Mouse (Mus musculus) gastrocnemius, adult 2 months (tissue): Measurements from ENCODE around the gene Rhot2. TPM values are rescaled to one million over a fixed set of nuclear protein-coding genes. Genes with fewer than 3 reads are reported as not detected.

ENCODE experiments used
- DNase-seq: peaks from one replicate; pipeline ENCODE4 v3.0.0; 2022
- H3K27ac ChIP-seq: fragments of 200-600 bp; 2 replicates; pipeline ENCODE4 v1.8.1; 2022; ENCODE audit warnings: mild to moderate bottlenecking
- H3K4me3 ChIP-seq: fragments of 200-600 bp; 2 replicates; pipeline ENCODE4 v1.8.1; 2022; ENCODE audit warnings: mild to moderate bottlenecking, moderate library complexity
- CTCF ChIP-seq: fragments of 200-600 bp; IDR thresholded peaks from 2 replicates; pipeline ENCODE4 v1.8.1; 2022; ENCODE audit warnings: antibody characterized with exemption, mild to moderate bottlenecking, moderate library complexity
- intact Hi-C: fragments of 180-260 bp; cut with DNase I; formaldehyde crosslinking; loops from one replicate; pipeline ENCODE4 v1.15.1; 2025
- total RNA-seq, 2 experiments: library from RNA; stranded (reverse); gene quantifications; 2 replicates each; pipeline ENCODE4 v1.2.3; 2021

Rhot2 gene
- total RNA-seq, 2 experiments from 2014 or later = 58.1 to 89.3 TPM

DNA sequence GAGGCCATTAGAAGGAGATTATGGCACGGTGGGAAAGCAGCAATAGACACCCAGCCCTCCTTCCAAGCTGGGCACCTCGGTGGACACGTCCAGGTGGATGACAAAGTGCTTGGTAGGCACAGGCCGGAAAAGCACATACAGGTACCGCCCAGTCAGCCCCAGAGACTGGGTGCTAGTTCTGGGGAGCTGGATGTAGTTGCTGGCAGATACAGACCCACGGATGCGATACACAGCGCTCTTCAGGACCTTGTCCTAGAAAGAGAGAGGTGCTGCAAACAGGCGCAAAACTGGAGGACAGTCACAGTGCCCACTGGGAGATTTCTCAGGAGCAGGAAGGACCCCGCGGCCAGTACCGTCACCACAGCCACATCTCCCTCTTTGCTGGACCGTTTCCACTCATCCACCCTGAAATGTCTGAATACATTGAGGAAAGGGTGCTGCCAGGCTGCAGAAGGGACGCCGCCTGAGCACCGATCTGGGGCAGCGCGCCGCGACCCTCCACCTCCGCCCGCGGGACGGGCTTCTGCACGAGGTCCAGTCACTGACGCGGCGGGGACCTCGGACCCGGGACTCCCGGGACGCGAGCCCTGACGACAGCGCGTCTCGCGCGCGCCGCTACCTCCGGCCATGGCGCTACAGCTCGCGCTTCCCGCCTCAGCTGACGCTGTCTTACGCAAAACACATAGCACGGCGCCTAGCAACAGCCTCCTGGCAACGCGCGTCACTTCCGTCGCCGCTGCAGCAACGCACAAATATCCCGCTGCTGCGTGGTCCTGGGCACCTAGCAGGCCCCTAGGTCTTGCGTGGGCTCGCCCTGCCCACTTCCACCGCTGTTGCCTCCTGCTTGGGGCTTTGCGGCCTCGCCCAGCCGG, 16.4 kb upstream of the Rhot2 start, which contains the start of gene Wdr90:
TSS of gene Wdr90 (minus strand) at position 670 of the 872 bp plus-strand sequence.
- peak; percentile 94 for DNase-seq
- Histone ChIP-seq H3K4me3 (peak within 1 kb of the TSS; percentile 93), H3K27ac (peak within 1 kb of the TSS; percentile 94)
- intact Hi-C loops = loop anchor here (2.0 kb wide), 1 partner anchor 16 kb away; the partner anchor contains the start of gene Rhot2
- peak; percentile 37; the same call in 1 of the 2 replicates for TF ChIP-seq CTCF

DNA sequence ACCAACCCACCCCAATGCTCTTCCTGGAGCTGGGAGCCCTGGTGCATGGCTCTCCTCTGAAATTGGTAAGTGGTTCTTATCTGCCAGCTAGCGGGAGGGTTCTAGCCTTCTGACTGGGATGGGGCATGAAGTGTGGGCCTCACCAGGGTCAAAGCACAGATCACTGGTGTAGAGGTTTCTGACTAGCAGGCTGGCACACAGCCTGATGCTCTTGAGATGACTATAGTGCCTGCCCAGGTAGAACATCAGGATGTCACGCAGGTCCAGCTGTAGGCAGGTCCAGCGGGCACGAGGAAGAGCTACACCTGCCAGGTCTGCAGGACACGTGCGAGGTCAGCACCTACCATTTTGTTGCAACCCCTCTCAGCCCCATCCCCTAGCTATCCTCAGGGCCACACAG, 15.6 kb upstream of the Rhot2 start:
- no peak for DNase-seq
- intact Hi-C loops = loop anchor here (2.0 kb wide), 1 partner anchor 15 kb away; the partner anchor contains the start of gene Rhot2
- Histone ChIP-seq H3K27ac (no peak overlapping the region), H3K4me3 (no peak overlapping the region)
- TF ChIP-seq CTCF = no peak

DNA sequence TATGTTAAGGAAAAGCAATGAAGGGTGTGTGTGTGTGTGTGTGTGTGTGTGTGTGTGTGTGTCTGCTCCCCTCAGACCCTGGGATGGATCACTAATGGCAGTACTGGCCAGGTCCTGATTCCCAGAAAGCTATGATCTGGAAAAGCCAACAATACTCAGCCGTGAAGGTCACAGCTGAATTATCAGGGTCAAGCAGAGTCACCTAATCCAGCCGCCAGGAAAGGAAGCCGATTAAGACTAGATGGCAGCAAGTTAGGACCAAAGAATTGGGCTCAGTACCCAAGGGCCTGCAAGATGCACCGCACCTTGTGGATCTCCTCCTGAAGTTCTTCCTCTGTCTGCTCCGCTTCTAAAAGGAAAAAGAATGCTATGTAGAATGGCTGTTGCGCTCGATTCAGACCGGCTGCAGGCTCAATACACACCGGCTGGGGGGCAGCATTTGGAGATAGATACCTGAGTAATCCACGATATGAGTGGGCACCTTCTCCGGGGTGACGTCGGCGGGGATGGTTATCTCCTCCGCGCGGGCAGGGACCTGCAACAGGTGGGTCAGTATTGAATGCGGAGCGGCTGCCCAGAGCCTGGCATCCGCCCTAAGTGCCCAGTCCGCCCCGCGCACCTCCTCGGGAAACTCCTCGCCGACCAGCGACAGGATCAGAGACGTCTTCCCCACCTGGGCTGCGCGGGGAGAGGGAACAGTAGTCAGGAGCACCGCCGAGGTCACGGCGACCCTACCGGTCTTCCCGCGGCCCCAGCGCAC, 835 bp downstream of the Rhot2 start:
- H3K27ac ChIP-seq = peak overlapping the region; percentile 97
- peak overlapping the region; percentile 98 for H3K4me3 ChIP-seq
- TF ChIP-seq CTCF = no peak
- intact Hi-C loops = loop anchor here (2.0 kb wide), 1 partner anchor 17 kb away; the partner anchor contains the start of gene Wdr90
- DNase-seq = no peak

DNA sequence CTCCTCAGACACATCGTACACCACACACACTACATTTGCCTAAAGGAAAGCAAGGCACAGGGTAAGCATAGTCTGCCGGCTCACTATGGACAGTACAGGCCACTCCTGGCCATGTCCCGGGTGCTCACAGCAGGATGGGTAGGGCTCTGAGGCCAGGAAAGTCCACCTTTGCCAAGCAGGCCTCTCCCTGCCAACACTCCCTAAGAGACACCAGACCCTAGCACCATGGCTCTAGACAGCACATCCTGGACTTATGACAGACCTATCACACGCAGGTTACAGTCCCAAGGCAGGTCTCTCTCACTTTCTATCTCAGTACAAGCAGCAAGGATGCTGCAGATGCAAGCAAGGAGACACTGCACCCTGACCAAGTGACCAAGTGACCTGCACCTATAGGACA, 1.5 kb downstream of the Rhot2 start:
- no peak for TF ChIP-seq CTCF
- peak overlapping the region; percentile 97 for H3K27ac ChIP-seq
- intact Hi-C loops = no loop called here
- peak; percentile 38 for DNase-seq
- peak overlapping the region; percentile 98 for H3K4me3 ChIP-seq

DNA sequence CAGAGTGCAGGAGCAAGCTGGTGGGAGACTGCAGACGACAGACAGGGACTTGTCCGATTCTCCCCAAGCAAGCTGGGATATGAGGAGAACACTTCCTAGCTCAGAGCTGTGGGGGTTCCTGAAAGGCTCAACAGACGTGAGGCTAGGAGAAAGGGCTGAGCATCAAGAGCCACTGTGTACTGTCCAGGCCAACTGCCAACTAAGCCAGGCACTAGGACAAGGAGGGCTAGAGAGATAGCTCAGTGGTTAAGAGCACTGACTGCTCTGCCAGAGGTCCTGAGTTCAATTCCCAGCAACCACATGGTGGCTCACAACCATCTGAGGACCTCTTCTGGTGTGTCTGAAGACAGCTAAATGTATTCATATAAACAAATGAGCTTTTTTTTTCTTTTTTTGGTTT, 2.1 kb downstream of the Rhot2 start:
- Histone ChIP-seq H3K4me3 (no peak overlapping the region), H3K27ac (no peak overlapping the region)
- no peak for DNase-seq
- no peak for TF ChIP-seq CTCF
- intact Hi-C loops = no loop called here

DNA sequence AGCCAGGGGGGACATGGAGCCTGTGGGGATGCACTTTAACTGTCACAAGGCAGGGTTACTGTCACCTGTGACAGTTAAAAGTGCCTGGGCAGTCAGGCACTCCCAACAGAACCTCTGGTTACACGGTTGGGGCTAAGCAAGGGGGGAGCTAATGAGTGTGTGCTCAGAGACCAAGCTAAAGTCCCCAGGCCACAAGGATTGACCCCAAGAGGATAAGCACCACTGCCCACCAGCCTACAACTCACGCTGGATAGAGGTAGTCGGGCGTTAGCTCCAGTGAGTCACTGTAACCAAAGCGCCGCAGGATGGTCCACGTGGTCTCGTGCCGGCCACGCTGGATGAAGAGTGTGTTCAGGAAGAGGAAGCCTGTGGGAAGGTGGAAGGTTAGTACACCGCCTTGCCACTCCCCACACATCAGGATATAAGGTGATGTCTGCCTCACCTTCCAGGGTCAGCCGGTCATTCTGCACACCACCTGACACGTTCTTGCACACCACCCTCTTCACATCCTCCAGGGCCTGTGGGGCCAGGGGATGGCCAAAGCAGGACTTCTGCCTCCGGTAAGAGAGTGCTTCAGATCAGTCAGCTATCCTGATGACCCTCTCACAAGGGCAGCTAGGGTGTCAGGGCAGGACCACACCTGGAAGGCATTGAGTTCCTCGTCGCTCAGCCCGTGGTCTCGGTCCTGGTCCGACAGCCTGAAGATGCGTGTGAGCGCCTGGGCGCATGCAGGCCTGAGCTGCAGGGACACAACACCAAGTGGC, 3.4 kb downstream of the Rhot2 start, which contains the start of gene Gm20683:
TSS of gene Gm20683 (minus strand) at position 647 of the 764 bp plus-strand sequence.
- Histone ChIP-seq H3K4me3 (no peak within 1 kb of the TSS), H3K27ac (peak within 1 kb of the TSS; percentile 99; the same call in 1 of the 2 replicates)
- DNase-seq = no peak
- intact Hi-C loops = no loop called here
- TF ChIP-seq CTCF = no peak

DNA sequence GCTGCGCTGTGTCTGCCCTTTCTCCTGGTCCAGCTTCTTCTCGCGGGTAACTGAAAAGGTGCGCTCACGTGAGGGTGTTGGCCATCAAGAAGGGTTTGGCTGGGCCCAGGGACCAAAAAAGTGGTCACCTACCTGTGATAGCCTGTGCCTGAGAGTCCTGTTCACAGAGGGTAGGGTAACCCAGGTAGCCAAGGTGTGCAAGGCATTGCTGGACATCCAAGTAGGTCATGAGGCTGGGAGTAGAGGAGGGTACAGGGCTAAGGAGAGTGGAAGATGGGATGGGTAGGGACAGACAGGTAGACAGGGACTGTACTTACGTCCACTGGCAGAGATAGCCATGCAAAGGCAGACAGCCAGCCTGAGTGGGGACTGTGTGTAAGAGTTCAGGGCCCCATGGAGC, 4.1 kb downstream of the Rhot2 start:
- no peak for DNase-seq
- intact Hi-C loops = no loop called here
- H3K4me3 ChIP-seq = no peak overlapping the region
- H3K27ac ChIP-seq = peak overlapping the region; percentile 99
- no peak for TF ChIP-seq CTCF

DNA sequence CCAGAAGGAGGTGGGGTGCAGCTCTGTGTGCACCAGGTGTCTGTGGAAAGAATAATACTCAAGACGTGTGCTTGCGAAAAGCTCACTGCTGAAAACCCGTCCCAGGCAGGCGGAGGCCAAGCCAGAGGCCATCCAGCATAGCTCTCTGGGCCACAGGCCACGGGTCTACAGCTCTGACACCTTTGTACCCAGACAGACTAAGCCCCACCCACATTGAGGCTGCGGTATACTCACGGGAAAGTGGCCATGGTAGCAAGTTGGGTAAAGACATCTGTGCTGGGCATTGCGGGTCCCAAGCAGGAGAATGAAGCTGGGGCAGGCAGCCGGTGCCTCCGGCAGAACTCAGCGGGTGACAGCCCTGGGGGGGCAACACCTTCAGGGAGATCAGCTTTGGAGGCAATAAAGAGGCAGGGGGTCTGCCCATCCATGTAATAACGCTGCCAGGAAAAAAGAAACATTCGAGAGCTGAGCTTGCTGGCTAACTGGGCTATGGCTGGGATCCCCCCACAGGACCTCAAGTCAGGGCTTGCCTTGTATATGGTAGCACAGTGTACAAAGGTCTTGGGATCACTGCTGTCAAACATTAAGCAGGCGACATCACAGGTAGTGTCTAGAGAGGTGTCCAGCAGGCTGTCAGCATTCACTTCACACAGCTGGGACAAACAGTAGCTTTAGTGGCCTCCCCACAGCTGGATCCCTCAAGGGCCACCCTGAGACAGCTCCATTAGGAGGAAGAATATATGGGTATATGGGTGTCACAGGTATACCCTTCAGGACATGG, 5.0 kb downstream of the Rhot2 start:
- intact Hi-C loops = no loop called here
- DNase-seq = no peak
- Histone ChIP-seq H3K4me3 (peak overlapping the region; percentile 28), H3K27ac (peak overlapping the region; percentile 99)
- no peak for TF ChIP-seq CTCF

DNA sequence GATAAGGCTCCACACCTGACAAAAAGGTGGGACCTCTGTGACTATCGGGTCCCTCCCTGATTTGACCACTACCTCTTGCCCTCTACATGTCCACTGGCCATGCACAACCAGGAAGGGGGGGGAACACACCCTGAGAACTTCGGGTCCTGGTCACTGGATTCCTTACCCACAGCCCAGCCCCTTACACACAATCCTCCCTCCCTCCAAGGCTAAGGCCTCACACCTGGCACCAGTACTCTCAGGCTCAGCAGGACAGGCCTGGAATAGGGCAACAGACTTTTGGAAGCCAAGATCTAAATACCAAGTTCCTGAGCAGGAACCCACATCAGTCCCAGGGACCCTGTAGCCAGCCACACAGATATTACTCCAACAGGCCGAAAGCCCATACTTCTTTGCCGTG, 5.7 kb downstream of the Rhot2 start:
- H3K4me3 ChIP-seq = peak overlapping the region; percentile 28
- H3K27ac ChIP-seq = peak overlapping the region; percentile 99
- DNase-seq = peak; percentile 65
- TF ChIP-seq CTCF = no peak
- intact Hi-C loops = no loop called here

DNA sequence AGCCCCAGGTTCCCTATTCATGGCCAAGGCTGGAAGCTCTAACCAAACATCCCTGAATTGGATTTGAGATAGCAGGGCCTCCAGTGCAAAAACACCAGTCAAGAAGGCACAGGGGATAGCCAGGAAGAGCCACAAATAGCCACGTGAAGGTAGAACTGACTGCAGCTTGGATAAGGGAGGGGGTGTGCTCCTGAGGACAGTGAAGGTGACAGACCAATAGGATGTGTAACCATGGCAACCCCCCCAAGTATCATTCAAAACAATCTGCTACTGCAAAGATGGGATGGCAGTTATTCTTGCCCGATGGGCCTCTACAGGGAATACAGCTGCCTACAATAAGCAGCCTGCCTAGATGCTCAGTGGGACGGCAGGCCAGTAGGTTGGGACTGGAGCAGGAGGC, 7.1 kb downstream of the Rhot2 start:
- DNase-seq = peak; percentile 40
- TF ChIP-seq CTCF = no peak
- H3K27ac ChIP-seq = peak overlapping the region; percentile 99
- intact Hi-C loops = no loop called here
- H3K4me3 ChIP-seq = peak overlapping the region; percentile 95

DNA sequence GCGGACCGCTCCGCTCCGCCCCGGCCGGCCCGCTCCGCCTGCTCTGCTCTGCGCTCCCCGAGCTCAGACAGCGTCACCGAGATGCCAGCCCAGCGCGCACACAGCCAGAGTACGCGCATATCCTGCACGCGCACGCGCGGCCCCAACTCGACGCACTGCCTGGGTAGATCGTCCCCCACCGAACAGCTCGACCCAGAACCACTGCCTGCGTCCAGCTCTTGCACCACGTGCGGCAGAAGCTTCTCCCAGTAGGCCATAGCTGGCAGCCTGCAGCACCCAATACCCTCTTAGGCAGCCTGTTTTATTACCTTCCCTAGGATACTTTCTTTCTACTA, 7.6 kb downstream of the Rhot2 start, which contains the start of gene Rhbdl1:
TSS of gene Rhbdl1 (minus strand) at position 220 of the 335 bp plus-strand sequence.
- DNase-seq = peak; percentile 93
- TF ChIP-seq CTCF = no peak
- Histone ChIP-seq H3K4me3 (peak within 1 kb of the TSS; percentile 95), H3K27ac (peak within 1 kb of the TSS; percentile 99)
- intact Hi-C loops = no loop called here
